Mouse (Mus musculus): ENCODE data around the gene BC029722.

DNA sequence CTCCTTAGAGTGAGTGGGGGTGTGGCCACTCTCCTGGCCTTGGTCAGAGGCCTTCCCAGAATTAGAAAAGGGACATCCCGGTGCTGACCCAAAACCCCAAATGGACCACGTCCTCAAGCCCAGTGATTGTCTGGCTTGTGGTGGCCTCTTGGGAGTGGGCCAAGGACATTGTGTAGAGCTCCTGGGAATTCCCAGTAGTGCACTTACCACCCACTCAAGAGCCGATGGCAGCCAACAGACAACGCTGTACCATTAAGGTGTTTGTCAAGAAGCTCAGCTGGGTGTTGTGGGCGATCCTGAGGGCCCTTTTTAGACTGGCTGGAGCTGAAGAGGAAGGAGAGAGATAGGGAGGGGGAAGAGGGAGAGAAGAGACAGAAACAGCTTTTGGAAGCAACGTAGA is 34.7 kb downstream of the BC029722 start:
- TF ChIP-seq ZC3H11A (IDR thresholded peaks at IDR 0.05; ENCODE audit: borderline replicate concordance, low read depth, low read length) (no peak), HCFC1 (IDR thresholded peaks at IDR 0.05; ENCODE audit: borderline replicate concordance, insufficient read depth, low read length) (no peak), MAFK (IDR thresholded peaks at IDR 0.05; ENCODE audit: insufficient read depth, low read depth, low read length) (no peak)
